Mouse (Mus musculus) embryonic facial prominence, embryonic 14.5 days (tissue): ENCODE results near the gene Ptpn4. TPM values are rescaled to one million over a fixed set of nuclear protein-coding genes. Genes with fewer than 3 reads are reported as not detected.

Source experiments
- ATAC-seq: fragments of 200-750 bp; cut with Nextera tagmentation; 2 replicates; pipeline ENCODE4 v1.8.0; 2017; ENCODE audit warnings: low read depth, moderate number of reproducible peaks, moderate TSS enrichment
- DNase-seq: peaks from one replicate; pipeline ENCODE4 v3.0.0-alpha.2; 2015; ENCODE audit warnings: low spot score
- H3K27ac ChIP-seq: fragments of 300-500 bp; sonication (generic); replicated peaks from 2 replicates; pipeline ENCODE4 v1.5.1; 2014; ENCODE audit warnings: low read depth, mild to moderate bottlenecking, low read length, moderate library complexity
- H3K27me3 ChIP-seq: fragments of 300-500 bp; sonication (generic); replicated peaks from 2 replicates; pipeline ENCODE4 v1.6.1; 2014; ENCODE audit warnings: low read length; ENCODE audit not compliant: control insufficient read depth, insufficient read depth
- H3K36me3 ChIP-seq: fragments of 300-500 bp; sonication (generic); 2 replicates; pipeline ENCODE4 v1.6.1; 2014; ENCODE audit warnings: low read length, mixed read lengths; ENCODE audit not compliant: control insufficient read depth, insufficient read depth
- H3K4me1 ChIP-seq: fragments of 300-500 bp; sonication (generic); 2 replicates; pipeline ENCODE4 v1.6.1; 2014; ENCODE audit warnings: antibody characterized with exemption, low read length; ENCODE audit not compliant: control insufficient read depth, insufficient read depth
- H3K4me2 ChIP-seq: fragments of 300-500 bp; sonication (generic); 2 replicates; pipeline ENCODE4 v1.6.1; 2014; ENCODE audit warnings: low read depth, mild to moderate bottlenecking, low read length, moderate library complexity, mixed read lengths
- H3K4me3 ChIP-seq: fragments of 300-500 bp; sonication (generic); 2 replicates; pipeline ENCODE4 v1.5.1; 2014; ENCODE audit warnings: low read depth, mild to moderate bottlenecking, low read length
- H3K9ac ChIP-seq: fragments of 300-500 bp; sonication (generic); 2 replicates; pipeline ENCODE4 v1.6.1; 2014; ENCODE audit warnings: low read depth, mild to moderate bottlenecking, low read length, moderate library complexity, mixed read lengths
- H3K9me3 ChIP-seq: fragments of 300-500 bp; sonication (generic); 2 replicates; pipeline ENCODE4 v1.6.1; 2016; ENCODE audit warnings: low read length; ENCODE audit not compliant: control insufficient read depth
- WGBS: fragments of 180-500 bp; shearing (Covaris S2); extraction: QIAGEN DNeasy Blood & Tissue Kit; methylation state at CpG from one replicate; pipeline ENCODE4 v1.1.7; 2014; 5-methylcytosine and 5-hydroxymethylcytosine counted together
- polyA plus RNA-seq: library from polyadenylated mRNA; unstranded; fragments of >200 nt; fragmentation: Nextera tagmentation; extraction: Ambion mirVana; gene quantifications from 2 replicates; pipeline ENCODE4 v1.2.1, GENCODE M21; 2014

Ptpn4 gene
- polyA plus RNA-seq, 1 experiment from 2014 or later, result 10.5 TPM

GRCm38 (mm10) chr1:119836479-119837015 is 866 bp downstream of the Ptpn4 start:
- WGBS, result under 1% methylated on average over 25 of the region's 31 CpGs
- Histone ChIP-seq H3K9me3 (no peaks in the 10 kb centered on the region), H3K36me3 (no peaks in the 10 kb centered on the region), H3K4me3 (peak overlapping the region; percentile 95), H3K9ac (peak overlapping the region; percentile 89), H3K4me1 (peaks cover 14% of the 10 kb centered on the region), H3K4me2 (peak overlapping the region; percentile 74), H3K27ac (peak overlapping the region; percentile 88), H3K27me3 (no peaks in the 10 kb centered on the region)
- DNase-seq, result peak; percentile 44
- no peak for ATAC-seq

- Histone ChIP-seq H3K4me3 (peak overlapping the region; percentile 95), H3K4me2 (peak overlapping the region; percentile 74), H3K4me1 (peaks cover 14% of the 10 kb centered on the region), H3K9me3 (no peaks in the 10 kb centered on the region), H3K27me3 (no peaks in the 10 kb centered on the region), H3K36me3 (no peaks in the 10 kb centered on the region), H3K9ac (peak overlapping the region; percentile 89), H3K27ac (no peak overlapping the region; the same call in 1 of the 2 replicates)
- DNase-seq (peak; percentile 5), ATAC-seq (no peak)
- 11% methylated on average over 9 of the region's 9 CpGs for WGBS
These were observed 1.5 kb downstream of the Ptpn4 start for GRCm38 (mm10) chr1:119835726-119836478.

DNA sequence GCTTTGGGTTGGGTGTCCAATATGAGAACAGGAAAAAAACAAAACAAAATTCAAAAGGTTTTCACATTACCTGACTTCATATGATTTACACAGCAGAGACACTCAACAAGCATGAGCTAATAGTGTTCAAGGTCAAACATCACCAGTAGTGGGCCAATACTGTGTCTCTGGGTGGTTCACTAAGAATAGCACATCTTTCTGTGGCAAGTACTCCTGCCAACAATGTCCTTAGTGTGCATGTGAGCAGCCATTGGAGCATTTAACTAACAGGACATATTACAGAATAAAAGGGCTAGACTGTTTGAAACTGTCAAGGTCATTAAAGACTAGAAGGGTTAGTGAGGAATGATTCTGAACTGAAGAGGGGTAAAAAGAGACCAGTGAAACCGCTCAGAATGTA is 9.3 kb downstream of the Ptpn4 start:
- no peak overlapping the region for H3K4me2 ChIP-seq
- no peaks in the 10 kb centered on the region for H3K4me1 ChIP-seq
- H3K9ac ChIP-seq, result no peak overlapping the region
- DNase-seq (no peak), ATAC-seq (no peak)
- WGBS, result 91% methylated on average over 1 of the region's 1 CpGs
- H3K4me3 ChIP-seq, result no peak overlapping the region
- H3K9me3 ChIP-seq, result no peaks in the 10 kb centered on the region
- H3K27me3 ChIP-seq, result no peaks in the 10 kb centered on the region
- no peaks in the 10 kb centered on the region for H3K36me3 ChIP-seq
- H3K27ac ChIP-seq, result no peak overlapping the region

- no peak overlapping the region for H3K4me2 ChIP-seq
- H3K4me3 ChIP-seq, result no peak overlapping the region
- H3K27me3 ChIP-seq, result no peaks in the 10 kb centered on the region
- DNase-seq, result peak; percentile 79
- H3K36me3 ChIP-seq, result no peaks in the 10 kb centered on the region
- no peaks in the 10 kb centered on the region for H3K9me3 ChIP-seq
- WGBS, result 55% methylated on average over 1 of the region's 1 CpGs
- ATAC-seq, result no peak
- no peak overlapping the region for H3K27ac ChIP-seq
- H3K4me1 ChIP-seq, result no peaks in the 10 kb centered on the region
- H3K9ac ChIP-seq, result no peak overlapping the region
These were observed 18.7 kb downstream of the Ptpn4 start for GRCm38 (mm10) chr1:119818704-119819103.

DNA sequence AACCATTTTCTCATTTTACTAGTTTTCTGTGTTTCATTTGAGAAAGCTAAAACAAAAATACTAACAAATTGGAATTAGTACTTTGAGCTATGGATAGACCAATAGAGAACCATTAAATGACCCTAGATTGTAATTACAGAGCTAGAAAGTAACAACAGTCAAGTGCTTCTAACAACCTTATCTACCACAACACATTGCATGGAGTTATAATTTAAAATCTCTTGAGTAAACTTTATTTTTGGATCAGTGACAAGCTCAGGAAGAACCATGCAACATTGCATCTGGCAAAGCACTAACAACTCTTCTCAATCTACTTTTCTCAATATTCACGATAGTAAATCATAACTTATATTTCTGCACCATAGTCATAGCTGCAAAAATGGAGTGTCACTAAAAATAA is 29.7 kb downstream of the Ptpn4 start:
- H3K27ac ChIP-seq, result no peak overlapping the region
- H3K36me3 ChIP-seq, result no peaks in the 10 kb centered on the region
- H3K9ac ChIP-seq, result no peak overlapping the region
- no peaks in the 10 kb centered on the region for H3K9me3 ChIP-seq
- DNase-seq, result no peak
- H3K4me1 ChIP-seq, result no peaks in the 10 kb centered on the region
- no peak overlapping the region for H3K4me2 ChIP-seq
- WGBS, result 96% methylated on average over 1 of the region's 1 CpGs
- H3K4me3 ChIP-seq, result no peak overlapping the region
- H3K27me3 ChIP-seq, result no peaks in the 10 kb centered on the region
- ATAC-seq, result no peak

DNA sequence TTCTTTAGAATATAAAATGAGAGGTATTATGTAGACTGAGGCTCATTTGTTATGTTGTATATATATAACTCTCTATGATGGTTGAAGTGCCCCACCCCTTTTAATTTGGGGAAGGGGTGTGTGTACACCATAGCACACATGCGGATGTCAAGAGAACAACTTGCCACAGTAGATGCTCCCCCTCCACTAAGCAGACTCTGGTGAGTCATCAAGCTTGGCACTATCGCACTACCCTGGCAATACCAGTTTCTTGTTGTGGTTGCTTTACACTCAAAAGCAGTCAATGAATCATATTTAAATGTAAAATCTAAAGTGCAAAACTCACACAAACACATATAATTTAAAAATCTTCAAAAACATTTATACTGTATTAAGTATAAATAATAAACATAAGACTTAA is 31.4 kb downstream of the Ptpn4 start:
- no peak for ATAC-seq
- Histone ChIP-seq H3K27me3 (no peaks in the 10 kb centered on the region), H3K4me3 (no peak overlapping the region), H3K36me3 (no peaks in the 10 kb centered on the region), H3K4me1 (no peaks in the 10 kb centered on the region), H3K9me3 (no peaks in the 10 kb centered on the region), H3K27ac (no peak overlapping the region), H3K4me2 (no peak overlapping the region), H3K9ac (no peak overlapping the region)
- WGBS, result 88% methylated on average over 2 of the region's 2 CpGs
- no peak for DNase-seq

DNA sequence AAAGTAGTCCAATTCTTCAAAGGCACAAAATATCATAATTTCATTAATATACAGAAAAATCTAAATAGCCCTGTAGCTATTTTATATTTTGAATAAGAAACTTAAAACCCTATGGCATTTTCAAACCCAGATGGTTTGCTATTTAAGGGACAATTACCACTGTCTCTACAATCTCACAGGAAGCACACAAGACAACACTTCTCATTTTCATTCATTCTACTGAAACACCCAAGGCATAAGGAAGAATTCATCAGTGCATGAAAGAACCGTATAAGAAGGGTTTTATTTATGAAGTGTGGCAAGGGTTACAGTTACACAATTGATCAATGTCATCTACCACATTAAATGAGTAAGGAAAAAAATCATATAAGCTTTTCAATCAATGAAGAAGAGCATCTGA is 32.8 kb downstream of the Ptpn4 start:
- Histone ChIP-seq H3K4me2 (no peak overlapping the region), H3K9ac (no peak overlapping the region), H3K9me3 (no peaks in the 10 kb centered on the region), H3K4me3 (no peak overlapping the region), H3K36me3 (no peaks in the 10 kb centered on the region), H3K27ac (no peak overlapping the region), H3K4me1 (no peaks in the 10 kb centered on the region), H3K27me3 (no peaks in the 10 kb centered on the region)
- DNase-seq (no peak), ATAC-seq (no peak)
- 58% methylated on average over 1 of the region's 1 CpGs for WGBS

DNA sequence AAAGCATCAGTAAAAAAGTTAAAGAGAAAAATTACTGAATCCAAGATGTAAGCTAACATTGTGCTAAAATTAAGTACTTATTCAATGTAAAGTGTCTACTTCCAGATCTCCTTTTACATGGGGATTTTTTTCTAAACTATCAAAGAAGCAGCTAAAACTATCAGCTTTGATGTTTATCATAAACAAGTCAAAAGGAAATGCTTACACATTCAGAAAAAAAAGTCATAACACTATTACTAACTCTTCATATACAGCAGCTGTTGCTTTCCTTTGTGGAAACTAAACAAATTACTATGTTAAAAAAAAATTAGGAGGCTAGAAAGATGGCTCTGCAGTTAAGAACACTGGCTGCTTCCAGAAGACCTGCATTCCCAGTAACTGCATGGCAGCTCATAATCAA is 42.2 kb downstream of the Ptpn4 start:
- Histone ChIP-seq H3K4me3 (no peak overlapping the region), H3K9ac (no peak overlapping the region), H3K36me3 (no peaks in the 10 kb centered on the region), H3K27ac (no peak overlapping the region), H3K9me3 (no peaks in the 10 kb centered on the region), H3K4me1 (0 out of 2 replicates have a peak, but pooled peaks cover 4% of the 10 kb centered on the region), H3K4me2 (no peak overlapping the region), H3K27me3 (no peaks in the 10 kb centered on the region)
- ATAC-seq (no peak), DNase-seq (no peak)

DNA sequence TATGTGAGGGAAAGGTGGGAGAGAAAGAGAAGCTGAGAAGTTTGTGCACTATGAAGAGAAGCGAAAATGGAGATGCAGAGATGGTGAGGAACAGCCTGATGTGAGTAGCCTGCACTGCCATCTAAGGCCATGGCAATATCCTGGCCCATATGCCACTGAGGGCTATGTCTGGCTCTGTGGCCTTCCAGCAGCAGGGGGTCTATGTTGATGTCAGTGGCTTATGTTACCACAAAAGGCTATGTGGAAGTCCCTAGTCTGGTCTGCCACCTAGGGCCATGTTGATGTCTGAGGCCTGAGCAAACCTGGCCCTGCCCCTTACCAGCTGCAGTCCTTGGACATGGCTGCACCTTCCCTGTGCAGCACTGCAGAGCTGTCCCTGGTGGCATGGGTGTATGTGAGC is 43.1 kb downstream of the Ptpn4 start:
- Histone ChIP-seq H3K4me2 (no peak overlapping the region), H3K27me3 (no peaks in the 10 kb centered on the region), H3K9ac (no peak overlapping the region), H3K9me3 (no peaks in the 10 kb centered on the region), H3K4me1 (0 out of 2 replicates have a peak, but pooled peaks cover 4% of the 10 kb centered on the region), H3K27ac (no peak overlapping the region), H3K36me3 (no peaks in the 10 kb centered on the region), H3K4me3 (no peak overlapping the region)
- DNase-seq (no peak), ATAC-seq (no peak)
- 100% methylated on average over 1 of the region's 1 CpGs for WGBS
